Mouse (Mus musculus) thymus, postnatal 25 days (tissue): ENCODE results near the gene Ugt2b1.
"Not testable (repeated sequence)": the region's sequence is repeated elsewhere in the genome, so short reads cannot be mapped to it uniquely, and the experiment has no call there.

Source experiments
- DNase-seq: peaks from one replicate; pipeline ENCODE4 v3.0.0; 2022

Gene Ugt2b1

DNA sequence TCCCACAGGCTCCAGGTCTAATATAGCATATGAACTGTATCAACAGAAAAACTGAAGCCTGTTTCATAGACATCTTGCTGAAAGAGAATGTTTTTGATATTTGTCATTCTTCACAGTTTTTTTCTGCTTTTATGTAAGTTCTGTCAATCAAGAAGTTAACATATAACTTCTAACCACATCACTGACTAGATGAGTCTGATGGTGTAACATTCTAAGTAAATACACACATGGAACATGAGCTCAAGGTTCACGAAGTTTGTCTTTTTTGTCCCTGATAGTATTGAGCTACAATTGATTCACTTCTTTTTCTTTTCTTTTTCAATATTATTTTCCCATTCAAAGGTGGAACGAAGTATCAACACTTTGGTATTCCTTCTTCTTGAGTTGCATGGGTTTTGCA is at the start of gene Ugt2b1:
Gene Ugt2b1, minus strand, starts transcription at position 105 of the 400 bp plus-strand sequence.
- DNase-seq, result no peak

GRCm38 (mm10) chr5:86967271-86967670 is 40.9 kb upstream of the Ugt2b1 start:
- DNase-seq, result not testable (repeated sequence)

GRCm38 (mm10) chr5:86962849-86963248 is 36.5 kb upstream of the Ugt2b1 start:
- not testable (repeated sequence) for DNase-seq

DNA sequence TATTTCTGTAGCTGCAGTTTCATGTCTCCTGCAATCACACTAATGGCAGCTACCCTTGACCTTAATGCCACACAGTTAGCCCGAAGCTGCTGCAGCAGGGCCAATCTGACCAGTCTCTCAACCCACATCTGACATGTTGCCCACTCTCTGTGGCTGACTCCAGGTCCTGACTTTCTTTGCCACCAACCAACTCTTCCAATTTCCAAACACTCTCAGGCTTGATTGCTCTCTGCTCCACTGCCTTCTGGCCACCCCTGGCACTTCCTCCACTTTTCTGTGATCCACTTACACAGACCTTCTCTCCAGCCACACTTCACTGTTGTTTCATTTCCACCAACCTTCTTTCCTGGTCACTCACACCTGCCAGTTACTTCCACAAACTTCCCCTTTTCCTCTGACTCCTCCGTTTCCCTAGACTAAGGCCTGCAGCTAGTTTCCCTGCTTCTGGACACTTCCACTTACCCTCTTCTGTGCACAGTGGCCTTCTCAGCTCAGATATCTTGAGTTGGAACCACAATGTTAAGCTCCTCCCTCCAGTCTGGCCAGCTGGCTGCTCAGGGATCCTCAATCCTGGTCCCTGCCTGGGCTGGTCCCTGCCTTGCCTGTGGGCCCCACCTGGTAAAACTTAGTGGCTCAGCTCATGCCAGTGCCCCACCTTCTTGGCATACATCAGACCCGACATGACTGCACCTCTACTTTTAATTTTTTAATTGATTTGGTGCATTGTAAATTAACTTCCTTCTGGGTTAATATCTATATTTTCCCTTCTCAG is 35.4 kb upstream of the Ugt2b1 start:
- DNase-seq, result no peak

DNA sequence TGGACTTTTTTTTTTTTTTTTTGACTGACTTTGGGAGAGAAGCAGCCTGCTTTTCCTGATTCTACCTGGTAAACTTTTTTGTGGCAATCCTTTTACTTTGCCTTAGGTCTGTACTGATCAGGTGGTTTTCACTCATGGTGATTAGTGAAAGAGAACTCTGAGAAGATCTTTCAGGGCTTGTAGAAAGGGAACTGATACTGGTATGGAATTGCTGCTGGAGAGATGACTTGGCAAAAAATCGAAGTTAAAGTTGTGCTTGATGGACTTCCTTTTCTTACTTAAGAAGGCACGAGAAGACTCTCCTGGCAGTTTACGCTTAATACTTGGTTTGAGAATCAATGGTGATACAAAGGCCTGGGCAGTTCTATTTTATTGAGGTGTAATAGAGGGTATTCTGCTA is 34.2 kb upstream of the Ugt2b1 start:
- DNase-seq, result no peak

- no peak for DNase-seq
These were observed 15.8 kb upstream of the Ugt2b1 start for GRCm38 (mm10) chr5:86942111-86942510.

DNA sequence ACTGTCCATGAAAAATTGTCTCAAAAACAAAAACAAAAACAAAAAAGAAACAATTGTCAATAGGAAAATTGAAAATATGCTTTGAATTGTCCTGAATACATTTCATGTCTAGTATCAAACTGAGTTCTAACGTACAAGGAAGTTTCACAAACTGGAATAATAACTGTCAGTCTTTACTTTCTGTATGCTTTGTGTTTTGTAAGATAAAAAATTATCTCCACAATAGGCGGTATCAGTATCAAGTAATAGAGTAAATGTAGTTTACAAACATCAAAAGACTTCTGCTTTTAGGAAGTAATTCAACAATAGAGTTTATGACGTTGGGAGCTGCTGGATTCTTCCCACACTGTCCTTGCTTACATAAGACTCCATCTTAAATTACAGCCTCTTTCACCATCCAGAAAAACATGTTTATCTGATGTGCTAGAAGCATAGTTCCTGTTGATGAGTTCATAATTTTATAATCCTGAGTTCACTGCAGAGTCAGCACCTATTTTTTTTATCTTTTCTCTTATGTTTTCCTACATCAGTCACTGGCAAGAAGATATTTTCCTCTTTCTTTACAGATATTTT is 5.6 kb downstream of the Ugt2b1 start:
- no peak for DNase-seq

GRCm38 (mm10) chr5:86911357-86912099 is 14.8 kb downstream of the Ugt2b1 start:
- DNase-seq, result no peak

DNA sequence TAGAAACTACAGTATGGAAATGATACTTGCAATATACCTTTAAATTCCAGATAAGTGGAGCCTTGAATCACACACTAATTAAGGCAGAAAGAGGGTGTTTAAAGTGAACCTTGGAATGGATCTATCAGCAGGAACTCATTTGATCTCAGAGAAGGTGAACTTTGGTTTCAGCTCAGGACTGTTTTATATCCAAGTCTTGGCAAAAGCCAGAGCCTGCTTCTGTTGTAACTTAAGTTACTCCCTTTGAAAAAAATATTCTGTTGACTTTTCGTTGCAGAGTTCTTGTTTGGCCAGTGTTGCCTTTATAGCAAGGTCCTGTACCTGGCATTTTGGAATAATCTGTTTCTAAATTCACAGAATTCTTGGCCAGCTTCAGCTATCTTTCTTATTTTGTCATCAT is 15.6 kb downstream of the Ugt2b1 start:
- DNase-seq, result no peak

GRCm38 (mm10) chr5:86906758-86907157 is 19.6 kb downstream of the Ugt2b1 start, which contains the start of gene Ugt2b34:
Gene Ugt2b34, minus strand, starts transcription at chr5:86906937.
- DNase-seq, result no peak

DNA sequence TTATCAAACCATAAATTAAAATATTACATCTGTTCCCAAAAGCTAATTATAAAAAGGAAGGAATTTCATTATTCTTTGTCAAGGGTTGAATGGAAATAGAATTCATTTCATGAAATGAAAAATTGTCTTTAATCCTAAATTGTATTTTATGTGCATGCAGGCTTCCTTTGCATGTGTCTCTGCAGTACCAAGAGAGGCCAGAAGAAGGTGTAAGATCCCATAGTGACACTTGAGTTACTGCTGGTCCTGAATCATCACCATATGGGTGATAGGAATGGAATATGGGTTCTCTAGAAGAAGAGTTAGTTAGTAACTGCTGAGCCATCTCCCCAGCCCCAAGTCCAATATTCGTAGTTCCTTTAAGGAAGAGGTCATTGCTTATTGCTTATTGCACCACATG is 36.4 kb downstream of the Ugt2b1 start:
- no peak for DNase-seq

GRCm38 (mm10) chr5:86888420-86888819 is 37.9 kb downstream of the Ugt2b1 start:
- DNase-seq, result no peak

GRCm38 (mm10) chr5:86887081-86887480 is 39.2 kb downstream of the Ugt2b1 start:
- DNase-seq, result no peak

- DNase-seq, result no peak
These were observed 39.7 kb downstream of the Ugt2b1 start for GRCm38 (mm10) chr5:86886620-86887019.

GRCm38 (mm10) chr5:86871877-86872276 is 54.5 kb downstream of the Ugt2b1 start:
- no peak for DNase-seq
